Mouse (Mus musculus) spleen, embryonic (tissue): ENCODE results near the gene Tro.

Experiments used
- CTCF ChIA-PET: fragments of 350-600 bp; sonication (Branson Sonifier 250); formaldehyde crosslinking; loops from one replicate; lab custom pipeline; 2022; lab: Charles Lee

Tro gene

GRCm38 (mm10) chrX:150656908-150657796, at the start of gene Tro:
Gene Tro, minus strand, starts transcription at chrX:150657583.
- CTCF ChIA-PET, result no interaction called here

- CTCF ChIA-PET, result no interaction called here
Observed at GRCm38 (mm10) chrX:150677505-150677904, 20.1 kb upstream of the Tro start.

GRCm38 (mm10) chrX:150662809-150663208, 5.4 kb upstream of the Tro start:
- CTCF ChIA-PET, result no interaction called here

GRCm38 (mm10) chrX:150657797-150658118, 375 bp upstream of the Tro start:
- CTCF ChIA-PET, result no interaction called here

GRCm38 (mm10) chrX:150656122-150656907, 1.1 kb downstream of the Tro start:
- CTCF ChIA-PET, result no interaction called here

GRCm38 (mm10) chrX:150636421-150636820, 21.0 kb downstream of the Tro start:
- CTCF ChIA-PET, result no interaction called here

- CTCF ChIA-PET, result no interaction called here
Observed at GRCm38 (mm10) chrX:150598882-150599281, 58.5 kb downstream of the Tro start.
